Mouse (Mus musculus) midbrain, embryonic 15.5 days (tissue): ENCODE data around the gene Sertad2. TPM values are rescaled to one million over a fixed set of nuclear protein-coding genes. Genes with fewer than 3 reads are reported as not detected.

Source experiments
- ATAC-seq: fragments of 200-750 bp; cut with Nextera tagmentation; replicated peaks from 2 replicates; pipeline ENCODE4 v1.8.0; 2017; ENCODE audit warnings: moderate TSS enrichment
- H3K27ac ChIP-seq: fragments of 300-500 bp; sonication (generic); 2 replicates; pipeline ENCODE4 v1.5.1; 2015; ENCODE audit warnings: mild to moderate bottlenecking, inconsistent platforms
- H3K27me3 ChIP-seq: fragments of 300-500 bp; sonication (generic); replicated peaks from 2 replicates; pipeline ENCODE4 v1.6.1; 2015; ENCODE audit warnings: inconsistent platforms
- H3K36me3 ChIP-seq: fragments of 300-500 bp; sonication (generic); replicated peaks from 2 replicates; pipeline ENCODE4 v1.6.1; 2015; ENCODE audit warnings: inconsistent platforms
- H3K4me1 ChIP-seq: fragments of 300-500 bp; sonication (generic); 2 replicates; pipeline ENCODE4 v1.6.1; 2015; ENCODE audit warnings: inconsistent platforms
- H3K4me2 ChIP-seq: fragments of 300-500 bp; sonication (generic); 2 replicates; pipeline ENCODE4 v1.6.1; 2015; ENCODE audit warnings: inconsistent platforms, mild to moderate bottlenecking, moderate library complexity
- H3K4me3 ChIP-seq: fragments of 300-500 bp; sonication (generic); 2 replicates; pipeline ENCODE4 v1.5.1; 2015; ENCODE audit warnings: mild to moderate bottlenecking, inconsistent platforms
- H3K9ac ChIP-seq: fragments of 300-500 bp; sonication (generic); 2 replicates; pipeline ENCODE4 v1.6.1; 2015; ENCODE audit warnings: mild to moderate bottlenecking, inconsistent platforms
- H3K9me3 ChIP-seq: fragments of 300-500 bp; sonication (generic); 2 replicates; pipeline ENCODE4 v1.6.1; 2016; ENCODE audit warnings: inconsistent platforms
- WGBS: fragments of 180-500 bp; shearing (Covaris S2); methylation state at CpG from one replicate; pipeline ENCODE4 v1.1.7; 2015; ENCODE audit warnings: mixed read lengths; 5-methylcytosine and 5-hydroxymethylcytosine counted together
- polyA plus RNA-seq: library from polyadenylated mRNA; unstranded; fragments of >200 nt; fragmentation: Nextera tagmentation; extraction: Ambion mirVana; gene quantifications from 2 replicates; pipeline ENCODE4 v1.2.1, GENCODE M21; 2015

The Sertad2 gene
- polyA plus RNA-seq, 1 experiment from 2014 or later, result 27.7 TPM

DNA sequence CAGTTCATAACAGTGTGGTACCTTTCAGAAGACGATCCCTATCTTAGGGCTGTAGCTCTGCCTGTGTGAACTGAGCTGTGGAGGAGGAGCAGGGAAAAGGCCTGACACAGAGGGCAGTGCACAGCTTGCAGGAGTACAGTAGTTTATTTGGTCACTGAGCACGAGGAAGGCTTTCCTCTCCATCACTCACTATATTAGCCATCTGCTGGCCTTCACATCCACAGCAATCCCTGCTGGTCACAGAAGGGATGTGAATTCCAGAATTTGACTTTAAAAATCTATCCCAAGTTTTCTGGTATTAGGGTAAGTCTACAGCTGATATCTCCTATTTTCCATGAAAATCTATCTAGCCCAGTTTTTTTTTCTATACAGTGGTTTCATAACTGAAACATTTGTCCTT lies 85.2 kb downstream of the Sertad2 start:
- no peaks in the 10 kb centered on the region for H3K36me3 ChIP-seq
- no peak for ATAC-seq
- 44% methylated on average over 2 of the region's 2 CpGs for WGBS

DNA sequence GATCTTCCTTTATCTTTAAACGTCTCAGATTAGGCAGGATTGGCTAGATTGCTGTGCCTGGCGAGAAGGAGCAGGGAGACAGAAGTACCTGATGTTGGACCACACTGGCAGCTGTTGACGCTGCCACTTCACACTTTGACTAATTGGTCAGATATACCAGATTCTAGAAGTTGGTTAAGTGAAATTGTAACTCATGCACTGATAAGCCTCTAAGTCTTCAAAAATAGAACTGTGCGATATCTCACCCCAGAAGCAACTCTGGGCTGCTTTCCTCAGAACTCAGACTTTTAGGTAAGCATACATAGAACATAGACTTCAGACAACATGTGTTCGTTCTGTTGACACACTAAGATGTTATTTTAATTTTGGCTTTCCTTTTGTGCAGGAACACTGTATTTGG lies 86.6 kb downstream of the Sertad2 start:
- 94% methylated on average over 5 of the region's 5 CpGs for WGBS
- peaks cover 17% of the 10 kb centered on the region for H3K4me1 ChIP-seq
- no peaks in the 10 kb centered on the region for H3K36me3 ChIP-seq
- no peak for ATAC-seq
- no peaks in the 10 kb centered on the region for H3K27me3 ChIP-seq
- no peaks in the 10 kb centered on the region for H3K9me3 ChIP-seq
- H3K9ac ChIP-seq, result no peak overlapping the region
- no peak overlapping the region for H3K4me3 ChIP-seq
- H3K27ac ChIP-seq, result no peak overlapping the region
- no peak overlapping the region for H3K4me2 ChIP-seq

More for the DNA sequence above, 85.2 kb downstream of the Sertad2 start:
- Histone ChIP-seq H3K4me3 (no peak overlapping the region), H3K27ac (no peak overlapping the region), H3K4me2 (no peak overlapping the region), H3K27me3 (no peaks in the 10 kb centered on the region), H3K4me1 (peaks cover 10% of the 10 kb centered on the region), H3K9me3 (no peaks in the 10 kb centered on the region), H3K9ac (no peak overlapping the region)

DNA sequence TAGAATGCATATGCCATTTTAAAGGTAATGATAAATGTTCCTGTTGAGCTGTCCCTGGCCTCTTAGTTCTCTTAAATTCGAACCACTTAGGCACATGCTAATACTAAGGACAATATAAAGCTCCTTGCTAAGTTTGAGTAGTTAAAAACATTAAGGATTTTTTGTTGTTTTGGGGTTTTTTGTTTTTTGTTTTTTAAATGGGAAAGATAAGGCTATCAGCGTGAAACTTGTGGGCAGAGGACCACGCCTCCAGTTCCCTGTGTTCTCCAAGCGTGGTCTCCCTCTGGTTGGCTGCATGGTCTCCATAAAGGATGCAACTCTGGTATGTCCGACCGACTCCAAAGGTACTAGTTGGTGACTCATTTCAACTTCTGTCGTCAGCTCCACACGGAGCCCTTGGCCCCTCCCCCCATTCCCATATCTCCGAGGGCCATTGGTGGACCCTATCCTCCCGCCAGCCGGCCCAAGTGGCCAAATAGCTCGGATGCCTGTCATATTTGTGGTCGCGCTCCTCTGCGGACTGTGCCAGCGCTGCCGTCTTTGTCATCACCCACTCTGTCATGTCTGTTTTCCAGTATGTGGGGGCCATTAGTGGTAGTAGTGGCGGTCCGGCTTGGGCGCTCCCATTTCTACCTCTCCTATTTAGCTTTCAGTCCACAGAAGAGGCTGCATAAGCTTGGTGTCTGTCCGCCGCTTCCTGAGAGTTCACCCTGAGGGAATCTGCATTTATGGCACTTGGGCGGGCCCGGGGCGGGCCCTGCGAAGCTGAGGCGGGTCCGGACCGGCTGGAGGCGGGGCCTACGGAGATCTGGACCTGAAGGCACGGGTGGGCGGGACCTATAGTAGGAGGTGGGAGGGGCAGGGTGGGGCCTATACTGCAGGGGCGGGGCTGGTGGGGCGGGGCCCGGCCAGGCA lies 88.2 kb downstream of the Sertad2 start:
- no peaks in the 10 kb centered on the region for H3K27me3 ChIP-seq

DNA sequence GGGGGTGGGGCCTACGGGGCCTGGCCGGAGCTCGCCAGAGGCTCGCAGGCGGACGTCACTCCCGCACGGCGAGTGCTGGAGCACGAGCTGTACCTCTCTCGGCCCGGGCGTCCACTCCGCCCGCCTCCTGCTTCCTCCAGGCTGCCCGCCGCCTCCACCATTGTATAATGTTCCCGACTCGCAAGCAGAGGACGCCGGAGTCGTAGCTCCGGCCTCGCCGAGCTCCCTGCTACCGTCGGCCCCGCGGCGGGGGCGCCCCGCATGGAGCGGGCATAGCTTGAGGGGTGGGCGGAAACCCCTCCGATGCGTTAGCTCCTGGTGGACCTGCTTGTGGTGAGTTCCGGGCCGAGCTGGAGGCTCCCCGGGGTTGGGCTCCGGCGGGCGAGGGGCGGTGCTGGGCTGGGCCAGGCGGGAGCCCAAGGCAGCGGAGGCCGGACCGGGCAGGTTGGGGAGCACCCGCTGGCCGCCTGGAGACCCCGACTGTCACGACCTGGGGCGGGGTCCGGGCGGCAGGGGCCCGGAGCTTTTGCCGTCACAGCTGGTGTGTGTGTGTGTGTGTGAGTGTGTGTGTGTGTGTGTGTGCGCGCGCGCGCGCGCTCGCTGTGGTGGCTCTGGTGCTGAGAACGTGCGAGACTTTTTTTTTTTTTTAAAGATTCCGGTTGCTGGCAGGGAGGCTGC lies 89.0 kb downstream of the Sertad2 start:
- Histone ChIP-seq H3K27me3 (no peaks in the 10 kb centered on the region), H3K4me2 (peak overlapping the region; percentile 76), H3K4me3 (peak overlapping the region; percentile 74), H3K9me3 (no peaks in the 10 kb centered on the region), H3K36me3 (no peaks in the 10 kb centered on the region), H3K9ac (peak overlapping the region; percentile 73), H3K27ac (peak overlapping the region; percentile 89), H3K4me1 (peaks cover 25% of the 10 kb centered on the region)
- under 1% methylated on average over 65 of the region's 67 CpGs for WGBS
- peak; percentile 95 for ATAC-seq

More for the DNA sequence above, 88.2 kb downstream of the Sertad2 start:
- peak overlapping the region; percentile 74 for H3K4me3 ChIP-seq
- H3K36me3 ChIP-seq, result no peaks in the 10 kb centered on the region
- ATAC-seq, result peak; percentile 94
- peak overlapping the region; percentile 76 for H3K4me2 ChIP-seq
- H3K27ac ChIP-seq, result peak overlapping the region; percentile 89
- no peaks in the 10 kb centered on the region for H3K9me3 ChIP-seq
- H3K4me1 ChIP-seq, result peaks cover 25% of the 10 kb centered on the region
- 3% methylated on average over 34 of the region's 36 CpGs for WGBS
- H3K9ac ChIP-seq, result peak overlapping the region; percentile 73

DNA sequence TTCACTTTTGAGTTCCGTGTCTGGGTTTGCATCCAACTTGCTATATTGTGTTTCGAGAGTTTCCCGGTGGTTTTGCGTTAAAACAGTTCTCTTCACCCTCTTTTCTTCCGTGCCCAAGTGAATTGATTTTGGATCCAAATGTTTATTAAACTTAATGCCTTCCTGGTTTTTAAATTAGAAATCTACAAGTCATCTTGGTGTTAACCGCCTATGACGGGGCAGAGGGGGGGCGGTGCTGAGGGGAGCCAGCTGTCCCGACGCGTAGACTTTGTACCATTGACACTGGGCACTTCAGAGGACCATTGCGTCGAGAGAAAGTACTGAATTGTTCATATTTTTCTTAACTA lies 89.5 kb downstream of the Sertad2 start:
- WGBS, result under 1% methylated on average over 13 of the region's 13 CpGs
- H3K9ac ChIP-seq, result peak overlapping the region; percentile 73
- peak overlapping the region; percentile 76 for H3K4me2 ChIP-seq
- H3K36me3 ChIP-seq, result no peaks in the 10 kb centered on the region
- peaks cover 25% of the 10 kb centered on the region for H3K4me1 ChIP-seq
- ATAC-seq, result no peak
- no peaks in the 10 kb centered on the region for H3K27me3 ChIP-seq
- H3K9me3 ChIP-seq, result no peaks in the 10 kb centered on the region
- peak overlapping the region; percentile 74 for H3K4me3 ChIP-seq
- H3K27ac ChIP-seq, result peak overlapping the region; percentile 89

- H3K36me3 ChIP-seq, result no peaks in the 10 kb centered on the region
These were observed 91.5 kb downstream of the Sertad2 start for GRCm38 (mm10) chr11:20634543-20634942.

DNA sequence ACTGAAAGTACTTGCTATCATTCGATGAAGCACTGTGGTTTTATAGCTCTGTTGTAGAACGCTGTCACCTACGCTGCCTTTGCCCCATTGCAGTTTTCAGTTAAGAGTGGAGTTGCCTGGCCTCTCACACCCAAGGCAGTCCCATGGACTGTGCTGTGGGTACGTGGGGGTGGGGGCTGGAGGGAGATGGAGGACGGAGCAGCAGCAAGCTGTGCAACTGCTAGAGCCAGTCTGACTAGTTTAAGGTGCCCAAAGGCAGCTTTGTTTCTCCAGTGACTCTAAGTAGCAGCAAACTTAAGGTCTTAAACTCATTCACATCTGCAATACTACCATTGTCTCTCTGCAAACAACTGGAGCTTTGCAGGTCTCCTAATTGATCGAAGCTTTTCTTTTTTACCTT lies 92.6 kb downstream of the Sertad2 start:
- H3K9ac ChIP-seq, result no peak overlapping the region
- H3K4me3 ChIP-seq, result no peak overlapping the region
- peaks cover 39% of the 10 kb centered on the region for H3K4me1 ChIP-seq
- no peak overlapping the region for H3K4me2 ChIP-seq
- H3K36me3 ChIP-seq, result no peaks in the 10 kb centered on the region
- WGBS, result 28% methylated on average over 6 of the region's 6 CpGs
- H3K9me3 ChIP-seq, result no peaks in the 10 kb centered on the region
- H3K27me3 ChIP-seq, result no peaks in the 10 kb centered on the region
- H3K27ac ChIP-seq, result no peak overlapping the region
- no peak for ATAC-seq

More at GRCm38 (mm10) chr11:20634543-20634942, 91.5 kb downstream of the Sertad2 start:
- no peak overlapping the region for H3K4me2 ChIP-seq
- H3K9me3 ChIP-seq, result no peaks in the 10 kb centered on the region
- H3K27ac ChIP-seq, result no peak overlapping the region
- H3K4me3 ChIP-seq, result no peak overlapping the region
- ATAC-seq, result no peak
- no peaks in the 10 kb centered on the region for H3K27me3 ChIP-seq
- no peak overlapping the region for H3K9ac ChIP-seq
- H3K4me1 ChIP-seq, result peaks cover 28% of the 10 kb centered on the region
- WGBS, result 85% methylated on average over 1 of the region's 1 CpGs

DNA sequence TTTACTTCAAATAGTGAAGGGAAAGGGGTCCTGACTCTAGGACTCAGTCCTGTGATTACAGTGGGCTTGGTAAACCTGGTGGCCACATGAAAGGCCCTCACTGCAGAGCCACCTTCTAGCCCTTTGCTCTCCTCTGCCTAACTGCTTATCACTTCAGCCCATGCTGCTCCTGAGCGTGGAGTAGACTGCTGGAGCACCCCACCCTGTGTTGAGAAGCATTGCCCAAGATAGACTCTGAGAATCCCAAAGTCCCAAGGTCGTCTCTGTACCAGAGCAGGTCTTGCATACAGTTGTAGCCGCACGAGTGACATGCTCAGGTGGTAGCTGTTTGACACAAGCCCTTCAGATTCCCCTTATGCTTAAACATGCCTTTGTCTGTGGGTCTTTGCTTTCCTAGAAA lies 93.1 kb downstream of the Sertad2 start:
- H3K27me3 ChIP-seq, result no peaks in the 10 kb centered on the region
- no peak overlapping the region for H3K4me2 ChIP-seq
- no peak for ATAC-seq
- H3K27ac ChIP-seq, result no peak overlapping the region
- H3K9ac ChIP-seq, result no peak overlapping the region
- no peaks in the 10 kb centered on the region for H3K36me3 ChIP-seq
- no peak overlapping the region for H3K4me3 ChIP-seq
- H3K4me1 ChIP-seq, result peaks cover 41% of the 10 kb centered on the region
- no peaks in the 10 kb centered on the region for H3K9me3 ChIP-seq
- 60% methylated on average over 4 of the region's 4 CpGs for WGBS

GRCm38 (mm10) chr11:20637060-20637459 lies 94.0 kb downstream of the Sertad2 start:
- H3K4me3 ChIP-seq, result no peak overlapping the region
- H3K4me1 ChIP-seq, result peaks cover 39% of the 10 kb centered on the region
- H3K27me3 ChIP-seq, result no peaks in the 10 kb centered on the region

DNA sequence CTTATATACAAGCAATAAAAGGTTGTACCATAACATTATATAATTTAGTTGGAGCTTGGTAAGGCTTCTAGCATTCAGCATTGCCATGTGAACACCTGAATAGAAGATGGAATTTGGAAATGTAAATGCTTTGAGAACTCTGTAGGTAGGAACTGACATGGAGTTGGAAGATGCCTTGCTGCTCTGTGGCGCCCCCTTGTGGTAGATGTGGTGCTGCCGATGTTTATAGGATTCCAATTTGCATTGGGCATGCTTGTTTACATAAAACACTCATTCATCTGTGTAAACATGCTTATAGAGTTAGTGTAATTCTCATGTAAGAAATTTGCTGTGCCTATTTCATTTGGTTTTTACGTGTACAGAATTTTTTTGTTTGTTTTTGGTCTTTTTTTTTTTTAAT lies 95.8 kb downstream of the Sertad2 start:
- Histone ChIP-seq H3K9ac (no peak overlapping the region), H3K9me3 (no peaks in the 10 kb centered on the region), H3K36me3 (no peaks in the 10 kb centered on the region), H3K4me2 (no peak overlapping the region), H3K4me1 (peaks cover 27% of the 10 kb centered on the region), H3K27me3 (no peaks in the 10 kb centered on the region), H3K27ac (no peak overlapping the region), H3K4me3 (no peak overlapping the region)
- no peak for ATAC-seq
- 28% methylated on average over 3 of the region's 3 CpGs for WGBS

More at GRCm38 (mm10) chr11:20637060-20637459, 94.0 kb downstream of the Sertad2 start:
- Histone ChIP-seq H3K4me2 (no peak overlapping the region), H3K27ac (no peak overlapping the region), H3K36me3 (no peaks in the 10 kb centered on the region), H3K9ac (no peak overlapping the region), H3K9me3 (no peaks in the 10 kb centered on the region)
- ATAC-seq, result no peak

GRCm38 (mm10) chr11:20639918-20640447 lies 96.9 kb downstream of the Sertad2 start:
- Histone ChIP-seq H3K27me3 (no peaks in the 10 kb centered on the region), H3K4me2 (0 out of 2 replicates have a peak overlapping the region, but pooled peaks have one; percentile 19), H3K9me3 (no peaks in the 10 kb centered on the region), H3K9ac (no peak overlapping the region), H3K4me1 (peaks cover 31% of the 10 kb centered on the region), H3K36me3 (no peaks in the 10 kb centered on the region), H3K27ac (peak overlapping the region; percentile 28), H3K4me3 (no peak overlapping the region)
- ATAC-seq, result peak; percentile 72
- WGBS, result 2% methylated on average over 11 of the region's 11 CpGs

- H3K27ac ChIP-seq, result no peak overlapping the region
- H3K4me3 ChIP-seq, result no peak overlapping the region
- H3K9ac ChIP-seq, result no peak overlapping the region
- no peaks in the 10 kb centered on the region for H3K27me3 ChIP-seq
- H3K4me1 ChIP-seq, result peaks cover 38% of the 10 kb centered on the region
- WGBS, result 75% methylated on average over 5 of the region's 5 CpGs
- no peaks in the 10 kb centered on the region for H3K36me3 ChIP-seq
- no peak overlapping the region for H3K4me2 ChIP-seq
- no peak for ATAC-seq
- no peaks in the 10 kb centered on the region for H3K9me3 ChIP-seq
These were observed 99.3 kb downstream of the Sertad2 start for GRCm38 (mm10) chr11:20642321-20642720.
